Mouse (Mus musculus): Measurements from ENCODE around the gene Bbs9. TPM values are rescaled to one million over a fixed set of nuclear protein-coding genes. Genes with fewer than 3 reads are reported as not detected.

Gene Bbs9
- 43.3 TPM for polyA plus RNA-seq (2017; shearing (Covaris generic))

GRCm38 (mm10) chr9:22475424-22475868, at the start of gene Bbs9:
Bbs9 (plus strand) TSS chr9:22475715.

GRCm38 (mm10) chr9:22453990-22454389, 21.5 kb upstream of the Bbs9 start, which contains the start of gene Gm17545:
Gm17545 (plus strand) TSS chr9:22454290.

GRCm38 (mm10) chr9:22469643-22470042, 5.9 kb upstream of the Bbs9 start, which contains the start of gene Rp9:
Rp9 (minus strand) TSS chr9:22469743.

Other genes starting within 250 kb of the Bbs9 start
- 0.88 TPM for gene Zfp599, start 215.8 kb upstream of the Bbs9 start, polyA plus RNA-seq (2017; shearing (Covaris generic))
- gene Zfp810, start 168.1 kb upstream of the Bbs9 start, polyA plus RNA-seq (2017; shearing (Covaris generic)) = 14.0 TPM
- 0.77 TPM for gene Anln, start 86.5 kb upstream of the Bbs9 start, polyA plus RNA-seq (2017; shearing (Covaris generic))
- 0.81 TPM for gene 9530077C05Rik, start 64.2 kb upstream of the Bbs9 start, polyA plus RNA-seq (2017; shearing (Covaris generic))
- not detected for gene Gm17545, start 21.4 kb upstream of the Bbs9 start, polyA plus RNA-seq (2017; shearing (Covaris generic))
- gene Rp9, start 6.0 kb upstream of the Bbs9 start, polyA plus RNA-seq (2017; shearing (Covaris generic)) = 169 TPM